Mouse (Mus musculus): ENCODE measurements around the gene Gm17324.
A peak's percentile ranks its signal among the peaks of the same experiment; 100 is the strongest.
"Not testable (repeated sequence)": the region's sequence is repeated elsewhere in the genome, so short reads cannot be mapped to it uniquely, and the experiment has no call there.

The Gm17324 gene

GRCm38 (mm10) chr9:78447973-78448873 is at the start of gene Gm17324, which contains the start of gene Mto1:
Gm17324 (minus strand) TSS chr9:78448786.
Mto1 (plus strand) TSS chr9:78448208.
- DNase-seq (ENCODE audit: low spot score): peak; percentile 90

GRCm38 (mm10) chr9:78493171-78493570 is 44.6 kb upstream of the Gm17324 start:
- no peak for DNase-seq (ENCODE audit: low spot score)

GRCm38 (mm10) chr9:78492254-78492653 is 43.7 kb upstream of the Gm17324 start:
- no peak for DNase-seq (ENCODE audit: low spot score)

- no peak for DNase-seq (ENCODE audit: low spot score)
These were observed 42.6 kb upstream of the Gm17324 start for GRCm38 (mm10) chr9:78491169-78491568.

GRCm38 (mm10) chr9:78488890-78489420 is 40.4 kb upstream of the Gm17324 start, which contains the start of gene Eef1a1:
Eef1a1 (minus strand) TSS chr9:78489151.
- DNase-seq (ENCODE audit: low spot score): peak; percentile 63

- DNase-seq (ENCODE audit: low spot score): not testable (repeated sequence)
These were observed 39.4 kb upstream of the Gm17324 start for GRCm38 (mm10) chr9:78488021-78488420.

GRCm38 (mm10) chr9:78484660-78485059 is 36.1 kb upstream of the Gm17324 start:
- no peak for DNase-seq (ENCODE audit: low spot score)

- no peak for DNase-seq (ENCODE audit: low spot score)
These were observed 33.8 kb upstream of the Gm17324 start for GRCm38 (mm10) chr9:78482386-78482785.

GRCm38 (mm10) chr9:78481423-78482331 is 33.1 kb upstream of the Gm17324 start:
- peak; percentile 94 for DNase-seq (ENCODE audit: low spot score)

GRCm38 (mm10) chr9:78480706-78481358 is 32.2 kb upstream of the Gm17324 start:
- DNase-seq (ENCODE audit: low spot score): peak; percentile 73

- not testable (repeated sequence) for DNase-seq (ENCODE audit: low spot score)
These were observed 31.6 kb upstream of the Gm17324 start for GRCm38 (mm10) chr9:78480227-78480626.

GRCm38 (mm10) chr9:78479308-78479707 is 30.7 kb upstream of the Gm17324 start:
- DNase-seq (ENCODE audit: low spot score): not testable (repeated sequence)

- DNase-seq (ENCODE audit: low spot score): not testable (repeated sequence)
These were observed 29.5 kb upstream of the Gm17324 start for GRCm38 (mm10) chr9:78478009-78478605.

GRCm38 (mm10) chr9:78477021-78477551 is 28.5 kb upstream of the Gm17324 start:
- DNase-seq (ENCODE audit: low spot score): no peak

GRCm38 (mm10) chr9:78476531-78477020 is 28.0 kb upstream of the Gm17324 start:
- DNase-seq (ENCODE audit: low spot score): no peak

GRCm38 (mm10) chr9:78475873-78476272 is 27.3 kb upstream of the Gm17324 start:
- no peak for DNase-seq (ENCODE audit: low spot score)

- no peak for DNase-seq (ENCODE audit: low spot score)
These were observed 26.8 kb upstream of the Gm17324 start for GRCm38 (mm10) chr9:78475383-78475780.

GRCm38 (mm10) chr9:78474771-78475382 is 26.3 kb upstream of the Gm17324 start:
- DNase-seq (ENCODE audit: low spot score): no peak

GRCm38 (mm10) chr9:78474270-78474669 is 25.7 kb upstream of the Gm17324 start:
- DNase-seq (ENCODE audit: low spot score): no peak

- no peak for DNase-seq (ENCODE audit: low spot score)
These were observed 25.0 kb upstream of the Gm17324 start for GRCm38 (mm10) chr9:78473588-78473987.
